Mouse (Mus musculus) intestine, embryonic 14.5 days (tissue): ENCODE data around the gene Mapkapk3. TPM values are rescaled to one million over a fixed set of nuclear protein-coding genes. Genes with fewer than 3 reads are reported as not detected.

Source experiments
- ATAC-seq: fragments of 200-750 bp; cut with Nextera tagmentation; replicated peaks from 2 replicates; pipeline ENCODE4 v1.8.0; 2017; ENCODE audit warnings: low read depth, moderate number of reproducible peaks, moderate TSS enrichment, moderate library complexity; ENCODE audit not compliant: low FRiP score, low TSS enrichment
- DNase-seq: peaks from one replicate; pipeline ENCODE4 v3.0.0-alpha.2; 2018; ENCODE audit warnings: low spot score
- H3K27ac ChIP-seq: fragments of 300-500 bp; sonication (generic); 2 replicates; pipeline ENCODE4 v1.5.1; 2014; ENCODE audit warnings: low read depth, mild to moderate bottlenecking, control low read depth
- H3K27me3 ChIP-seq: fragments of 300-500 bp; sonication (generic); replicated peaks from 2 replicates; pipeline ENCODE4 v1.6.1; 2014; ENCODE audit warnings: low read length, control low read depth; ENCODE audit not compliant: control insufficient read depth, insufficient read depth
- H3K36me3 ChIP-seq: fragments of 300-500 bp; sonication (generic); 2 replicates; pipeline ENCODE4 v1.6.1; 2014; ENCODE audit warnings: low read length, control low read depth; ENCODE audit not compliant: control insufficient read depth, insufficient read depth
- H3K4me1 ChIP-seq: fragments of 300-500 bp; sonication (generic); replicated peaks from 2 replicates; pipeline ENCODE4 v1.6.1; 2014; ENCODE audit warnings: low read length, control low read depth, mixed read lengths; ENCODE audit not compliant: control insufficient read depth, insufficient read depth
- H3K4me2 ChIP-seq: fragments of 300-500 bp; sonication (generic); 2 replicates; pipeline ENCODE4 v1.6.1; 2014; ENCODE audit warnings: low read length
- H3K4me3 ChIP-seq: fragments of 300-500 bp; sonication (generic); 2 replicates; pipeline ENCODE4 v1.5.1; 2014; ENCODE audit warnings: low read depth, low read length, control low read depth, mixed read lengths
- H3K9ac ChIP-seq: fragments of 300-500 bp; sonication (generic); 2 replicates; pipeline ENCODE4 v1.6.1; 2014; ENCODE audit warnings: mild to moderate bottlenecking, low read length
- H3K9me3 ChIP-seq: fragments of 300-500 bp; sonication (generic); 2 replicates; pipeline ENCODE4 v1.6.1; 2016; ENCODE audit warnings: low read length, control low read depth; ENCODE audit not compliant: control insufficient read depth
- WGBS: fragments of 180-500 bp; shearing (Covaris S2); extraction: QIAGEN DNeasy Blood & Tissue Kit; methylation state at CpG from one replicate; pipeline ENCODE4 v1.1.7; 2014; 5-methylcytosine and 5-hydroxymethylcytosine counted together
- polyA plus RNA-seq: library from polyadenylated mRNA; unstranded; fragments of >200 nt; fragmentation: Nextera tagmentation; extraction: Ambion mirVana; gene quantifications from 2 replicates; pipeline ENCODE4 v1.2.1, GENCODE M21; 2014

The Mapkapk3 gene
- polyA plus RNA-seq, 1 experiment from 2014 or later: 23.2 TPM

- Histone ChIP-seq H3K27ac (no peak overlapping the region), H3K9me3 (no peaks in the 10 kb centered on the region), H3K9ac (no peak overlapping the region), H3K4me3 (no peak overlapping the region), H3K4me2 (no peak overlapping the region), H3K4me1 (no peaks in the 10 kb centered on the region), H3K27me3 (no peaks in the 10 kb centered on the region), H3K36me3 (no peaks in the 10 kb centered on the region)
- DNase-seq (no peak), ATAC-seq (no peak)
- WGBS: 56% methylated on average over 6 of the region's 6 CpGs
These were observed 30.1 kb downstream of the Mapkapk3 start for GRCm38 (mm10) chr9:107259571-107259970.

- H3K9me3 ChIP-seq: no peaks in the 10 kb centered on the region
- no peak overlapping the region for H3K9ac ChIP-seq
- no peak overlapping the region for H3K27ac ChIP-seq
- 46% methylated on average over 3 of the region's 3 CpGs for WGBS
- no peaks in the 10 kb centered on the region for H3K27me3 ChIP-seq
- H3K4me1 ChIP-seq: no peaks in the 10 kb centered on the region
- no peak overlapping the region for H3K4me3 ChIP-seq
- H3K4me2 ChIP-seq: no peak overlapping the region
- no peaks in the 10 kb centered on the region for H3K36me3 ChIP-seq
- DNase-seq (no peak), ATAC-seq (no peak)
These were observed 34.1 kb downstream of the Mapkapk3 start for GRCm38 (mm10) chr9:107255596-107255995.

- Histone ChIP-seq H3K4me1 (no peaks in the 10 kb centered on the region), H3K36me3 (no peaks in the 10 kb centered on the region), H3K4me2 (no peak overlapping the region), H3K9ac (no peak overlapping the region), H3K27ac (no peak overlapping the region), H3K9me3 (no peaks in the 10 kb centered on the region), H3K4me3 (no peak overlapping the region), H3K27me3 (no peaks in the 10 kb centered on the region)
- no peak for DNase-seq
- 82% methylated on average over 3 of the region's 3 CpGs for WGBS
- ATAC-seq: no peak
These were observed 34.8 kb downstream of the Mapkapk3 start for GRCm38 (mm10) chr9:107254925-107255324.

GRCm38 (mm10) chr9:107254476-107254875 lies 35.2 kb downstream of the Mapkapk3 start:
- WGBS: 76% methylated on average over 12 of the region's 12 CpGs
- Histone ChIP-seq H3K4me1 (no peaks in the 10 kb centered on the region), H3K27ac (no peak overlapping the region), H3K9ac (no peak overlapping the region), H3K27me3 (no peaks in the 10 kb centered on the region), H3K4me3 (no peak overlapping the region), H3K36me3 (no peaks in the 10 kb centered on the region), H3K4me2 (no peak overlapping the region), H3K9me3 (no peaks in the 10 kb centered on the region)
- ATAC-seq (no peak), DNase-seq (no peak)

- H3K4me3 ChIP-seq: no peak overlapping the region
- no peak overlapping the region for H3K27ac ChIP-seq
- DNase-seq: no peak
- 33% methylated on average over 5 of the region's 5 CpGs for WGBS
- H3K9ac ChIP-seq: no peak overlapping the region
- no peak for ATAC-seq
- H3K9me3 ChIP-seq: no peaks in the 10 kb centered on the region
- H3K4me1 ChIP-seq: no peaks in the 10 kb centered on the region
- no peak overlapping the region for H3K4me2 ChIP-seq
- no peaks in the 10 kb centered on the region for H3K36me3 ChIP-seq
- 0 out of 2 replicates have a peak, but pooled peaks cover 4% of the 10 kb centered on the region for H3K27me3 ChIP-seq
These were observed 37.5 kb downstream of the Mapkapk3 start for GRCm38 (mm10) chr9:107252164-107252563.

GRCm38 (mm10) chr9:107250416-107251337 lies 39.0 kb downstream of the Mapkapk3 start:
- Histone ChIP-seq H3K9ac (no peak overlapping the region), H3K9me3 (no peaks in the 10 kb centered on the region), H3K4me2 (no peak overlapping the region), H3K36me3 (no peaks in the 10 kb centered on the region), H3K4me3 (no peak overlapping the region), H3K27me3 (0 out of 2 replicates have a peak, but pooled peaks cover 4% of the 10 kb centered on the region), H3K4me1 (no peaks in the 10 kb centered on the region), H3K27ac (no peak overlapping the region)
- WGBS: 83% methylated on average over 14 of the region's 14 CpGs
- ATAC-seq: no peak
- DNase-seq: no peak

GRCm38 (mm10) chr9:107249154-107249553 lies 40.5 kb downstream of the Mapkapk3 start:
- 69% methylated on average over 6 of the region's 6 CpGs for WGBS
- no peak overlapping the region for H3K27ac ChIP-seq
- no peak for ATAC-seq
- no peaks in the 10 kb centered on the region for H3K9me3 ChIP-seq
- no peak for DNase-seq
- H3K4me1 ChIP-seq: no peaks in the 10 kb centered on the region
- H3K36me3 ChIP-seq: no peaks in the 10 kb centered on the region
- no peak overlapping the region for H3K9ac ChIP-seq
- no peak overlapping the region for H3K4me2 ChIP-seq
- H3K4me3 ChIP-seq: no peak overlapping the region
- 0 out of 2 replicates have a peak, but pooled peaks cover 4% of the 10 kb centered on the region for H3K27me3 ChIP-seq

- Histone ChIP-seq H3K4me3 (no peak overlapping the region), H3K9me3 (no peaks in the 10 kb centered on the region), H3K36me3 (no peaks in the 10 kb centered on the region), H3K27me3 (0 out of 2 replicates have a peak, but pooled peaks cover 4% of the 10 kb centered on the region), H3K4me1 (no peaks in the 10 kb centered on the region), H3K9ac (no peak overlapping the region), H3K27ac (no peak overlapping the region), H3K4me2 (no peak overlapping the region)
- 56% methylated on average over 4 of the region's 4 CpGs for WGBS
- DNase-seq: peak; percentile 45
- no peak for ATAC-seq
These were observed 43.5 kb downstream of the Mapkapk3 start for GRCm38 (mm10) chr9:107246170-107246569.

- WGBS: 82% methylated on average over 4 of the region's 4 CpGs
- H3K4me3 ChIP-seq: no peak overlapping the region
- DNase-seq (peak; percentile 33), ATAC-seq (no peak)
- H3K9me3 ChIP-seq: no peaks in the 10 kb centered on the region
- H3K27me3 ChIP-seq: 0 out of 2 replicates have a peak, but pooled peaks cover 4% of the 10 kb centered on the region
- H3K4me1 ChIP-seq: no peaks in the 10 kb centered on the region
- H3K9ac ChIP-seq: no peak overlapping the region
- no peaks in the 10 kb centered on the region for H3K36me3 ChIP-seq
- no peak overlapping the region for H3K4me2 ChIP-seq
- no peak overlapping the region for H3K27ac ChIP-seq
These were observed 44.4 kb downstream of the Mapkapk3 start for GRCm38 (mm10) chr9:107245311-107245710.
